Mouse (Mus musculus) urinary bladder, postnatal 4 days (tissue): ENCODE measurements around the gene Olfr1229.

Experiments used
- DNase-seq, 2 experiments: peaks; one replicate each; pipeline ENCODE4 v3.0.0; 2021 to 2022; ENCODE audit warnings: low spot score in 2 of 2

Olfr1229 gene

GRCm38 (mm10) chr2:89287914-89288313 is at the start of gene Olfr1229:
TSS of gene Olfr1229 (minus strand) at chr2:89288014.
- no peak for DNase-seq

GRCm38 (mm10) chr2:89329575-89329974 is 41.8 kb upstream of the Olfr1229 start, which contains the start of gene Olfr1232:
TSS of gene Olfr1232 (minus strand) at chr2:89329675.
- no peak for DNase-seq

GRCm38 (mm10) chr2:89306974-89307373 is 19.2 kb upstream of the Olfr1229 start, which contains the start of gene Olfr1231:
TSS of gene Olfr1231 (minus strand) at chr2:89307074.
- no peak for DNase-seq

- no peak for DNase-seq
Measured at GRCm38 (mm10) chr2:89297168-89297567, 9.4 kb upstream of the Olfr1229 start, which contains the start of gene Olfr1230. TSS of gene Olfr1230 (minus strand) at chr2:89297268.

- no peak for DNase-seq
Measured at GRCm38 (mm10) chr2:89253962-89254361, 33.9 kb downstream of the Olfr1229 start, which contains the start of gene Olfr1228. TSS of gene Olfr1228 (minus strand) at chr2:89254062.
